Mouse (Mus musculus) splenic B cell, adult 2 months (primary cell): Measurements from ENCODE around the gene Casp9.

ENCODE experiments used
- DNase-seq: peaks from one replicate; pipeline ENCODE4 v3.0.0-alpha.2; 2011; ENCODE audit warnings: low read depth, low spot score
- H3K27me3 ChIP-seq: 2 replicates; pipeline ENCODE4 v1.6.1; 2012; ENCODE audit warnings: mild to moderate bottlenecking, low read length, moderate library complexity, mixed read lengths; ENCODE audit not compliant: control insufficient read depth, poor library complexity, insufficient read depth, severe bottlenecking
- H3K36me3 ChIP-seq: 2 replicates; pipeline ENCODE4 v1.6.1; 2012; ENCODE audit warnings: mild to moderate bottlenecking, low read length, moderate library complexity, mixed read lengths; ENCODE audit not compliant: control insufficient read depth, poor library complexity, insufficient read depth, severe bottlenecking

Gene Casp9

DNA sequence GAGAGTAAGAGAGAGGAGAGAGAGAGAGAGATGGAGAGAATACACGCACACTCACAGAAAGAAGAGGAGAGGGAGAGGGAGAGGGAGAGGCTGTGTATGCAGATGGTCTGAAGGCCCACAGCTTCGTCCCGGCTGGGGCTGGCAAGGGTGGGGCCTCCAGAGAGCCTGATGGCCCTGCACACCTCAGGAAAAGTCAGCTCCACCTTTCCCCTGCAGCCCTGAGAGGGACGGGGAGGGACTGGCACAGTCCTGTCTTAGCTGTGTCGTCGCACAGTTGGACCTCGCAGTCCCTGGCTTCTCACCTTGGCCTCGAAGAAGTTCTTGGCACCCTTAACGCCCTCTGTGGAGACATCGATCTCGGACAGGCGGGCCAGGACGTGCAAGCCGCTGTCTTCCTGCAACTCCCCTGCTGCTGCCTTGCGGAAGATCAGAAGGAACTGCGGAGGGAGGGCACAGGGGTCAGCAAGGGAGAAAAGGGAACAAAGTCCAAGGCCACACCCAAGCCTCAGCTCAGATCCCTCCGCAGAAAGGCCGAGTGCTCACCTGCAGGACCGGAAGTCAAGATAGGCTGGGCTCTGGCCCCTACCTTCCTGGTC is 66.9 kb downstream of the Casp9 start:
- H3K36me3 ChIP-seq: no peaks in the 10 kb centered on the region; the same call in 1 of the 2 replicates
- DNase-seq: no peak
- no peaks in the 10 kb centered on the region for H3K27me3 ChIP-seq

DNA sequence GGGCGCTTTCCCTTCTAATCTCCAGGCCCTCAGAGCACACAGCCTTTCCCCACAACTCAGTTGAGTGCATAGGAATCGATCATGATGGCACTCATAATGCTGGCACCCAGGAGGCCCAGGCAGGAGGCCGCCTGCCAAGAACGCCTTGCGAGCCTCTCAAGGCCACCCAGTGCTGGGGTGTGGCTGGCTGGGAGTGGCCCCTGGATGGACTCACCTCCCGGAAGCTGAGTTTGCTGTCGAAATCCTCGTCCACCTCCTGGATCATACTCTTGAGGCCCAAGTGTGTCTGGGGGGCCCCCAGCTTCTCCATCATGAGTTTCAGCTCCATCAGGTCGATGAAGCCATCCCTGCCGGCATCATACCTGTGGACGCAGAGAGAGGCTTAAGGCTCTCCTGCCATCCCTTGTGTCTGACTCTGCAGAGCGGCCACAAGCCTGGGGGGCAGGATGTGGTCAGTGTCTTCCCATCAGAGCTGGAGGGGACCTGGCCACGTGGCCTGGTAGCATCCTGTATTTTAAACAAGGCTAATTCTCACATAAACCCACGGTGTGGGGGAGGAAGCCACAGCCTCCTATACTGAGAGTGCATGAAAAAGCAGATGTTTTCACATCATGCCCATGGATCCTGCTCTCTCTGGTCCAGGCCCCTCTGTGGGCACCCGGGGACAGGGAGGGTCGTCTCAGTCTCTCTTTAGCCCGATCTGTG is 68.3 kb downstream of the Casp9 start:
- Histone ChIP-seq H3K36me3 (no peaks in the 10 kb centered on the region; the same call in 1 of the 2 replicates), H3K27me3 (no peaks in the 10 kb centered on the region)
- DNase-seq: no peak

DNA sequence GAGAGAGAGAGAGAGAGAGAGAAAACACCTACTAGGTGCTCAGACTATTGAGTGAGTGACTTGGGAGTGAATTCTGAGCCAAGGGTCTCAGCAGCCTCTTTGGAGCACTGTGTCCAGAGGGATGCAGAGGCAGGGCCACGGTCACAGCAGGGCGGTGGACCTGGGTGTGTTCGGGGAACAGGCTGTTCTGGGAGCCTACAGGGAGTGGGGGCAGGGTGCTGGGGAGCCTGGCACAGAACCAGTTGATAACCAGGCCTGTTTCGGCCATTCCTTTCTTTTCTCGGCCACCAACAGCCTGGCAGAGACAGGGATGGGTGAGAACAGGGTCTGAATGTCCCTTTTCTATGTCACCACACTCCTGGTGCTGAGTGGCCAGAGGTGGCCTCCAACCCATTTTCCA is 69.5 kb downstream of the Casp9 start:
- H3K27me3 ChIP-seq: no peaks in the 10 kb centered on the region
- H3K36me3 ChIP-seq: no peaks in the 10 kb centered on the region; the same call in 1 of the 2 replicates
- DNase-seq: no peak

GRCm38 (mm10) chr4:141863726-141864280 is 70.4 kb downstream of the Casp9 start:
- no peaks in the 10 kb centered on the region for H3K27me3 ChIP-seq
- no peak for DNase-seq
- H3K36me3 ChIP-seq: no peaks in the 10 kb centered on the region; the same call in 1 of the 2 replicates

DNA sequence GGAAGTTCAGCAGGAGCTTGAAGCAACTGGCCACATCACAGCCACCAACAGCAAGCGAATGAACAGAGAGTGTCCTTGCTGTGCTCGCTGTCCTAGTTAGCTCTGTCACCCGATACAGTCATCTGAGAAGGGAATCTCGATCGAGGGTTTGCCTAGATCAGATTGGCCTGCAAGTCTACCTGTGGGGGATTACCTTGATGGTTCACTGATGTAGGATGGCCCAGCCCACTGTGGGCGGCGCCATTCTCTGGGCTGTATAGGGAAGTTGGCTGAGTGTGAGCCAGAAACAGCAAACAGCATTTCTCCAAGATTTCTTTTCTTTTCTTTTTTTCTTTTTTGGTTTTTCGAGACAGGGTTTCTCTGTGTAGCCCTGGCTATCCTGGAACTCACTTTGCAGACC is 71.1 kb downstream of the Casp9 start:
- no peak for DNase-seq
- Histone ChIP-seq H3K36me3 (no peaks in the 10 kb centered on the region; the same call in 1 of the 2 replicates), H3K27me3 (no peaks in the 10 kb centered on the region)

GRCm38 (mm10) chr4:141865006-141865405 is 71.6 kb downstream of the Casp9 start:
- no peaks in the 10 kb centered on the region; the same call in 1 of the 2 replicates for H3K36me3 ChIP-seq
- H3K27me3 ChIP-seq: no peaks in the 10 kb centered on the region
- DNase-seq: no peak
